Comparison of ENCODE assay signal across 22 mouse cellular contexts in the genomic region with DNA sequence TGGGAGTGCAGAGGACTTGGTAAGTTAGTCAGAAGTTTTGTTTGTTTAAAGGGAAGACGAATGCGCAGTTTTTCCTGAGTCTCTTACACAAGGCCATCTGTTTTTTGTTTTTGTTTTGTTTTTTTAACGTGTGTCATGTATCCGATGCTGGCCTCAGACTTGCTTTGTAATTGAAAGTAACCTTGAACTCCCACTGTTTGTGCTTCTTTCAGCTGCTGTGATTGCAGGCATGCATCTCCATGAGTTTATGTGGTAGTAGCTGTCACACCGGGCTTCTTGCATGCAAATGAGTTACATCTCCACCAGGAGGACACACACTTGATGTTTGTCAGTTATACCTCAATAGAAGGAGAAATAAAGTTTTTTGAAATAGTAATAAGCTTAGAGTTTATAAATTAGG. TPM values are rescaled to one million over a fixed set of nuclear protein-coding genes. Genes with fewer than 3 reads are reported as not detected.
A peak's percentile ranks its signal among the peaks of the same experiment; 100 is the strongest.
DNase-seq lines count a peak whose midpoint lies in the region; ATAC-seq and TF ChIP-seq lines count a peak whose summit lies in the region.
"Had no signal": no experiment of that assay in that cellular context is flagged by ENCODE, and none has a peak within 500 bp of the region (broad histone marks: within the 10 kb centered on the region; RNA-seq: fewer than 3 reads in every experiment).

No protein-coding gene starts in this region.

- no peaks in the 10 kb centered on the region for H3K4me1 ChIP-seq in stomach, postnatal 0 days (replicated peaks; ENCODE audit: control insufficient read depth, insufficient read depth)
- no peaks in the 10 kb centered on the region for H3K4me1 ChIP-seq in hindbrain, embryonic 16.5 days (ENCODE audit: control insufficient read depth, insufficient read depth, low read depth, low read length)
- H3K4me1 ChIP-seq: embryonic facial prominence, embryonic 10.5 days; embryonic facial prominence, embryonic 12.5 days; forebrain, embryonic 13.5 days; forebrain, embryonic 15.5 days had no signal

- peak; percentile 30 for DNase-seq in heart, adult 11 months
- no peak for DNase-seq in heart, postnatal 4 days
- peak; percentile 65 for DNase-seq in R1 (ENCODE audit: low read depth, low spot score)
- DNase-seq in stomach, postnatal 0 days (ENCODE audit: low spot score) = no peak
- DNase-seq: adrenal gland, adult 8-10 months; B cell, adult 2 months; cerebellum, adult 11-12 months; cerebellum, adult 2 months; cerebellum, adult 9-10 months; cerebellum, postnatal 10 days; cerebellum, postnatal 25 days; forebrain, postnatal 0 days had no signal

- H3K4me3 ChIP-seq in stomach, postnatal 0 days (ENCODE audit: low read depth, low read length) = no peak overlapping the region
- H3K4me3 ChIP-seq in hindbrain, embryonic 16.5 days (ENCODE audit: low read length) = no peak overlapping the region
- H3K4me3 ChIP-seq: embryonic facial prominence, embryonic 10.5 days; embryonic facial prominence, embryonic 12.5 days; forebrain, embryonic 13.5 days; forebrain, embryonic 15.5 days had no signal

- no peak for TF ChIP-seq EP300 in stomach, postnatal 0 days (optimal IDR thresholded peaks at IDR 0.05)

- H3K27ac ChIP-seq in stomach, postnatal 0 days (replicated peaks) = no peak overlapping the region
- no peak overlapping the region for H3K27ac ChIP-seq in hindbrain, embryonic 16.5 days (ENCODE audit: low read depth, low read length)
- H3K27ac ChIP-seq: embryonic facial prominence, embryonic 10.5 days; embryonic facial prominence, embryonic 12.5 days; forebrain, embryonic 13.5 days; forebrain, embryonic 15.5 days had no signal

- 68% methylated on average over 5 of the region's 5 CpGs for WGBS in stomach, postnatal 0 days
- WGBS in hindbrain, embryonic 16.5 days = 68% methylated on average over 5 of the region's 5 CpGs

- peaks cover 30% of the 10 kb centered on the region for H3K36me3 ChIP-seq in stomach, postnatal 0 days (ENCODE audit: control insufficient read depth, insufficient read depth, low read length)
- peaks cover 43% of the 10 kb centered on the region for H3K36me3 ChIP-seq in hindbrain, embryonic 16.5 days (ENCODE audit: control insufficient read depth, insufficient read depth, low read length)

- no peak overlapping the region for H3K4me2 ChIP-seq in stomach, postnatal 0 days (replicated peaks; ENCODE audit: low read depth)
- H3K4me2 ChIP-seq in hindbrain, embryonic 16.5 days (ENCODE audit: low read length) = no peak overlapping the region
- H3K4me2 ChIP-seq: embryonic facial prominence, embryonic 12.5 days; forebrain, embryonic 13.5 days; forebrain, embryonic 15.5 days had no signal

- peak; percentile 9; the same call in 1 of the 2 replicates for TF ChIP-seq CTCF in stomach, postnatal 0 days (IDR thresholded peaks at IDR 0.05; ENCODE audit: low read depth)

- no peak for ATAC-seq in stomach, postnatal 0 days (ENCODE audit: low FRiP score, low TSS enrichment)
- no peak for ATAC-seq in hindbrain, embryonic 16.5 days
- ATAC-seq: activated CD4-positive, CD25-positive, alpha-beta regulatory T cell, adult 4 months; CD4-positive, CD25-positive, alpha-beta regulatory T cell, adult 4 months; forebrain, embryonic 13.5 days; forebrain, embryonic 15.5 days; forebrain, postnatal 0 days; Patski had no signal

- H3K27me3 ChIP-seq in stomach, postnatal 0 days (ENCODE audit: control insufficient read depth, insufficient read depth, low read length) = no peaks in the 10 kb centered on the region
- no peaks in the 10 kb centered on the region for H3K27me3 ChIP-seq in hindbrain, embryonic 16.5 days (replicated peaks; ENCODE audit: control insufficient read depth, insufficient read depth, low read length)
- H3K27me3 ChIP-seq: CH12.LX; embryonic facial prominence, embryonic 12.5 days; forebrain, embryonic 13.5 days; forebrain, embryonic 15.5 days; Patski had no signal

- no peak overlapping the region for H3K9ac ChIP-seq in stomach, postnatal 0 days (ENCODE audit: low read length)
- no peak overlapping the region for H3K9ac ChIP-seq in hindbrain, embryonic 16.5 days (ENCODE audit: low read depth, low read length)
- H3K9ac ChIP-seq: embryonic facial prominence, embryonic 12.5 days; forebrain, embryonic 13.5 days; forebrain, embryonic 15.5 days; forebrain, postnatal 0 days had no signal

- no peaks in the 10 kb centered on the region for H3K9me3 ChIP-seq in stomach, postnatal 0 days (ENCODE audit: control insufficient read depth, low read length)
- H3K9me3 ChIP-seq in hindbrain, embryonic 16.5 days (ENCODE audit: control insufficient read depth, low read length) = no peaks in the 10 kb centered on the region
- H3K9me3 ChIP-seq: embryonic facial prominence, embryonic 10.5 days; embryonic facial prominence, embryonic 12.5 days; forebrain, embryonic 13.5 days; forebrain, embryonic 15.5 days; G1E had no signal

RNA-seq across cellular contexts. Expression of a gene that starts 43.3 kb away (rescaled TPM):
- 10 to 100 TPM; 86.6 to 98.9 TPM for total RNA-seq in heart, postnatal 4 days (2021)
- 53.5 and 62.0 TPM in 2 replicates for polyA plus RNA-seq in stomach, postnatal 0 days (2015; fragmentation: Nextera tagmentation; extraction: Ambion mirVana)
- 69.8 and 69.9 TPM in 2 replicates for polyA plus RNA-seq in hindbrain, embryonic 16.5 days (2015; fragmentation: Nextera tagmentation; extraction: Ambion mirVana)

Comparison
In these comparisons a context has a peak if more than half of its experiments do, and no peak if none do; other contexts are left out.
1. DNase-seq: peak in heart, adult 11 months (single experiment) and R1 (single experiment); none in heart, postnatal 4 days (single experiment) and stomach, postnatal 0 days (single experiment).